Mouse (Mus musculus) CH12.LX (cell line): ENCODE measurements around the gene Fxyd1.

Source experiments
- CTCF ChIP-seq, 2 experiments: IDR thresholded peaks in 1 of 2; conservative IDR thresholded peaks in 1 of 2; 2 replicates each; pipeline ENCODE4 v1.5.1; 2011 to 2012; ENCODE audit warnings: low read depth in 2 of 2, low read length in 2 of 2, improper control_type of control experiment in 1 of 2, inconsistent platforms in 1 of 2, mild to moderate bottlenecking in 1 of 2, moderate library complexity in 1 of 2
- ELF1 ChIP-seq: IDR thresholded peaks from 2 replicates; pipeline ENCODE4 v1.6.1; 2014; ENCODE audit warnings: low read depth, mild to moderate bottlenecking, inconsistent platforms, low read length, improper control_type of control experiment
- EP300 ChIP-seq: IDR thresholded peaks from 2 replicates; pipeline ENCODE4 v1.6.1; 2011; ENCODE audit warnings: low read length, improper control_type of control experiment
- HCFC1 ChIP-seq: IDR thresholded peaks from 2 replicates; pipeline ENCODE4 v1.6.1; 2012; ENCODE audit warnings: low read depth, mild to moderate bottlenecking, inconsistent platforms, low read length, improper control_type of control experiment
- IRF4 ChIP-seq: IDR thresholded peaks from 2 replicates; pipeline ENCODE4 v1.6.1; 2014; ENCODE audit warnings: low read depth, mild to moderate bottlenecking, inconsistent platforms, low read length, improper control_type of control experiment
- POLR2A ChIP-seq: IDR thresholded peaks from 2 replicates; pipeline ENCODE4 v1.6.1; 2011; ENCODE audit warnings: low read depth, mild to moderate bottlenecking, improper control_type of control experiment, low read length
- USF2 ChIP-seq: conservative IDR thresholded peaks from 2 replicates; pipeline ENCODE4 v1.6.1; 2011; ENCODE audit warnings: low read depth, low read length, improper control_type of control experiment
- ZKSCAN1 ChIP-seq: IDR thresholded peaks from 2 replicates; pipeline ENCODE4 v1.6.1; 2012; ENCODE audit warnings: low read depth, inconsistent platforms, low read length, improper control_type of control experiment, borderline replicate concordance

- TF ChIP-seq CTCF (conservative IDR thresholded peaks at IDR 0.05 in 1 of 2, IDR thresholded peaks at IDR 0.05 in 1 of 2; ENCODE audit: low read depth in 2 of 2, low read length in 2 of 2) (no peak), ZKSCAN1 (no peak), USF2 (no peak), ELF1 (no peak), HCFC1 (no peak), EP300 (no peak), POLR2A (no peak), IRF4 (no peak)
Measured at GRCm38 (mm10) chr7:31012971-31013370, 44.0 kb downstream of the Fxyd1 start.
